Mouse (Mus musculus) limb, embryonic 10.5 days (tissue): ENCODE measurements at regions not wholly inside any gene's neighbourhood (a gene's known extent, or its start where the extent isn't known, plus 50 kb on each side); places are given as distances from the start of the nearest gene placed in this dataset.
"Not testable (repeated sequence)": the region's sequence is repeated elsewhere in the genome, so short reads cannot be mapped to it uniquely, and the experiment has no call there.

Experiments used
- DNase-seq: peaks from one replicate; pipeline ENCODE4 v3.0.0-alpha.2; 2017; ENCODE audit warnings: low spot score
- H3K27ac ChIP-seq: fragments of 300-500 bp; sonication (generic); 2 replicates; pipeline ENCODE4 v1.5.1; 2016; ENCODE audit warnings: mild to moderate bottlenecking
- H3K27me3 ChIP-seq: fragments of 300-500 bp; sonication (generic); 2 replicates; pipeline ENCODE4 v1.6.1; 2016; ENCODE audit warnings: low read depth, mild to moderate bottlenecking; ENCODE audit not compliant: poor library complexity, severe bottlenecking
- H3K36me3 ChIP-seq: fragments of 300-500 bp; sonication (generic); 2 replicates; pipeline ENCODE4 v1.6.1; 2016; ENCODE audit warnings: mild to moderate bottlenecking, moderate library complexity
- H3K4me1 ChIP-seq: fragments of 300-500 bp; sonication (generic); 2 replicates; pipeline ENCODE4 v1.6.1; 2016
- H3K4me3 ChIP-seq: fragments of 300-500 bp; sonication (generic); 2 replicates; pipeline ENCODE4 v1.5.1; 2016; ENCODE audit warnings: mild to moderate bottlenecking, moderate library complexity
- H3K9me3 ChIP-seq: fragments of 300-500 bp; sonication (generic); replicated peaks from 2 replicates; pipeline ENCODE4 v1.6.1; 2016; ENCODE audit warnings: mild to moderate bottlenecking
- WGBS: fragments of 180-500 bp; shearing (Covaris S2); methylation state at CpG from one replicate; pipeline ENCODE4 v1.1.7; 2016; 5-methylcytosine and 5-hydroxymethylcytosine counted together

DNA sequence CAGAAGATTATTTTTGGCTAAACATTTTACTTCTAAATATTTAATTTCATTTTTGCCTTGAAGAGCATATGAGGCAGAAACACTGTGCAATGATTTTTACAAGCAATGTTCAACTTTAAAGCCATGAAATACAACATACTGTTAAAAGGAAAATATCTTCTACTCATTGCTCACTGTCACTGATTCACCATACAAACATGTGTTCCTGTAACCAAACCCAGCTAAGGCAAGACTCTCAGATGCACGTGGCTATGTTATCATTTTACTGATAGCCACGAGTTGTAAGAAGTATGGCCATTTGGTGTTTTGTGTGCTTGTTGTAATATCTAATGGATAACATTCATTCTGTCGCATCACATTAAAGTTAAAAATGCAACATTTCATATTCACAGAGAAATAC, 287.3 kb upstream of the Adamts5 start:
- H3K36me3 ChIP-seq, result no peaks in the 10 kb centered on the region
- no peak overlapping the region for H3K27ac ChIP-seq
- no peak overlapping the region for H3K4me3 ChIP-seq
- no peaks in the 10 kb centered on the region for H3K4me1 ChIP-seq
- H3K9me3 ChIP-seq, result no peaks in the 10 kb centered on the region
- WGBS, result 84% methylated on average over 3 of the region's 3 CpGs
- no peaks in the 10 kb centered on the region for H3K27me3 ChIP-seq
- no peak for DNase-seq

DNA sequence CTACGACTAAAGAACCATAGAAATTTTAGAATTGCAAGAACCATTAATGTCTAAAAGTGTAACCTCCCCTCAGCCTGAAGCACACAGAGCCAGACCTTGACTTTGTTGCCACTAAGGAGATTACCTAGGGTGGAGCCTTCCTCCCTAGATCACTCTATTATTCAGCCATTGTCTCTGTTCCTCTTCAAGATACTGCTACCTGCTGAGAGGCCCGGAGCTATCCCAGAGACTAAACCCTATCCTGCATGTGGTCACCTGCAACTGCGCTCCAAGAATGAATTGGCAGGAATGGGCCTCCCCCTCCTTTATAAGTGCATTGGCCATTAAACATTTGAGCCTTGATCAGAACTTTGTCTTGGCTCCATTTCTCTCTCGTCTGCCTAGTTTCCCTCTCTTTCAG, 286.0 kb upstream of the Adamts5 start:
- not testable (repeated sequence) for DNase-seq, H3K4me1 ChIP-seq, H3K9me3 ChIP-seq, H3K27me3 ChIP-seq, H3K4me3 ChIP-seq, H3K27ac ChIP-seq, H3K36me3 ChIP-seq
- 88% methylated on average over 4 of the region's 4 CpGs for WGBS

DNA sequence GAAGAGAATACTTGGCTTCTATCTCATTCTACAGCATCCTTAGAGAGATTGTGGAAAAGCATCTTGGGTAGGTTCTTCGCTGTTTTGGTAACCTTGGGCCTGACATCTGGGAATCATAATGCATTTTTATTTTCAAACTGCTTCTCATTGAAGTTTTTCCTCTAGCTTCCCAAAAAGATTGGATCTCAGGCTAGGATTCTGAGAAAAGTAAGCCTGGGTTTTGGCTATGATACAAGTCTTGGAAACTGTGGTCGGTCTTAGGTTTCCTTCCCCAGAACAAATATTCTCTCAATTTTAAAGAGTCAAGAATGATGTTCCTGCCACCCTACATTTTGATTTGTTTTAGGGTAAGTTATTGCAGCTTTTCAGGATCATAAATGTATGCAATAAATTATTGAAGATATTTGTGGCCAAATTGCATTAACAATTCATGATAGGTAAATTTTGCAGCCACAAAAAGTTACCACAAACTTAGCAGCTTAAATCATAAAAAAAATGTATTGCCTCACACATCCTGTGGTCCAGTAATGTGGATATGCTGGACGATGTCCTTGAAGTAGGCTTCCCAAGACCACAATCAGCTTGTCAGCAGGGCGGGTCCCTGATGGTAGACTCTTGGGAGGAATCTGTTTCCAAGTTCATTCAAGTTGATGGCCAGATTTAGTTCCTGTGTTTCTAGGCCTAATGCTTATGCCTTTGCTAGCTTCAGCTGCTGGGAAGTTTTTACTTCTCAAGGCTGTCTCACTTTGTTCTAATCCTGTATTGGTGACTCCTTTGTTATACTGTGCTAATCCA, 257.6 kb upstream of the Adamts5 start:
- DNase-seq, result no peak
- no peaks in the 10 kb centered on the region for H3K36me3 ChIP-seq
- H3K27ac ChIP-seq, result no peak overlapping the region
- no peak overlapping the region for H3K4me3 ChIP-seq
- no peaks in the 10 kb centered on the region for H3K27me3 ChIP-seq
- 92% methylated on average over 4 of the region's 4 CpGs for WGBS
- no peaks in the 10 kb centered on the region for H3K9me3 ChIP-seq
- no peaks in the 10 kb centered on the region for H3K4me1 ChIP-seq

DNA sequence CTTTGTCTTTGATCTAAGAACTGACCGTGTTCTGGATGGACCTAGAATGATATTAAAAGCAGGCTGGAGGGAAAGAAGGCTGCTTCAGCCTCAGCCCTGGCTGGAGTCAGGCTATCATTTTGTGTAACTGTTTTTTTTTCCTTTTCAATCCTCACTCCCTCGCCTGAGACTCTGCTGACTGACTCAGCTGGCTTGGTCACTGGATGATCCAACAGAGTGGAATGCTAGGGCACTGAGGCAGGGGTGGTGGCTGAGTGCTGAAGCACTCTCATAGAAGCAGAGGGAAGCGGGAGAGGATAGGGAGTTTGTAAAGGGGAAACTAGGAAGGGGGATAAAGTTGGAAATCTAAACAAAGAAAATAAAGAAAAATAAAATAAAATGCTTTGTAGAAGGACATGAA, 236.5 kb upstream of the Adamts5 start:
- WGBS, result 62% methylated on average over 3 of the region's 3 CpGs
- no peaks in the 10 kb centered on the region for H3K27me3 ChIP-seq
- H3K9me3 ChIP-seq, result no peaks in the 10 kb centered on the region
- no peak for DNase-seq
- H3K27ac ChIP-seq, result no peak overlapping the region
- no peaks in the 10 kb centered on the region for H3K4me1 ChIP-seq
- H3K36me3 ChIP-seq, result no peaks in the 10 kb centered on the region
- no peak overlapping the region for H3K4me3 ChIP-seq

DNA sequence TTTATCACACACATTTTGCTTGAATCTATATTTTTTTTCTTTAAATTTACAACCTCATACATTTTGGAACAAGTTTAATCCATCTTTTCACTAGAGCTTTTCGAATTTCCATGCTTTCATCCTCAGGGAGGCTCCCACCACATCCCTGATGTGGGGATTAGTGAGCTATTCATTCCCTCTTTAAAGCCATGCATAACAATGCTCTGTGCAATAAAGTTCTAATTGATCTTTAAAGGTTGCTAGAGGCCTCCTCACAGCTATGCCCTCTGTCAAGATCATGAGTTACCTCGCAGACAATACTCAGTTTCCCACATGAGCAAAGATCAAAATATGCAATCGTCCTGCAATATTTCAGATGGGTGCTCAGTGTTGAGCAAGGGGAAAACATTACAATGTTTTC, 234.5 kb upstream of the Adamts5 start:
- H3K27ac ChIP-seq, result no peak overlapping the region
- 55% methylated on average over 3 of the region's 3 CpGs for WGBS
- no peaks in the 10 kb centered on the region for H3K27me3 ChIP-seq

DNA sequence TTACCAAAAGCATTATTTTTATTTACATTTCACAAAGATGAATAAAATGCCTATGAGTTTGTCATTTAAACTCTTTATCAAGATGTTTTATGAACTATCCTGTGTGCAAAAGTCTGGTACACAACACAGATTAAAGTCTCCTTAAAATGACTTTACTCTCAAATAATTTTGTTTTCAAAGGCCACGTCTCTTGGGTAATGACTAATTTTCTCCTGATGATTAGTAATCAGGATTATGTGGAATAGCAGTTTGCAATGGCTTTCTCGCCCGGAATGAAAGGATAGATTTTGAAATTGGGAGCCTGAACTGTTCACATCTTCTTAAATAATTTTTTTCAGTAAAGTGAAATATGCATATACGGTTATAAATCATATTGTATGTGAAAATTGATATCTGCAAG, 225.8 kb upstream of the Adamts5 start:
- DNase-seq, result no peak
- 90% methylated on average over 4 of the region's 4 CpGs for WGBS
- H3K4me3 ChIP-seq, result no peak overlapping the region
- no peak overlapping the region for H3K27ac ChIP-seq
- H3K9me3 ChIP-seq, result no peaks in the 10 kb centered on the region
- H3K4me1 ChIP-seq, result no peaks in the 10 kb centered on the region
- H3K27me3 ChIP-seq, result no peaks in the 10 kb centered on the region
- no peaks in the 10 kb centered on the region for H3K36me3 ChIP-seq

More for the DNA sequence above, 234.5 kb upstream of the Adamts5 start:
- Histone ChIP-seq H3K4me1 (no peaks in the 10 kb centered on the region), H3K36me3 (no peaks in the 10 kb centered on the region), H3K9me3 (no peaks in the 10 kb centered on the region), H3K4me3 (no peak overlapping the region)
- no peak for DNase-seq

DNA sequence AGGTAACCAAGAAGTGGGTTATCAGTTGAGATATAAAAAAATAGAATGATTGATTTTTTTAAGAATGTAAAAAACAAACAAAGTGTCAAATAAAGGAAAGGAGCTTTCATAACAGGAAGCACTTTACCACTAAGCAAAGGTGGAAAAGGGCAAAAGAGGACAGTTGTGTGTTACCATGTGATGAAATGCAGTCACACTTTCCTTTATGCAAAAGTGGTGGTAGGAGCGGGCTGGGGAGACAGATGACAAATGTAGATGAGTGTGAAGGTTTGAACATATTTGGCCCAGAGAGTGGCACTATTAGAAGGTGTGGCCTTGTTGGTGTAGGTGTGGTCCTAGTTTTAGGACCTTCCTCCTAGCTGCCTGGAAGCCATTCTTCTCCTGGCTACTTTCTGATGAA, 222.6 kb upstream of the Adamts5 start:
- no peak overlapping the region for H3K27ac ChIP-seq
- WGBS, result 83% methylated on average over 1 of the region's 1 CpGs
- no peak for DNase-seq
- no peak overlapping the region for H3K4me3 ChIP-seq
- H3K4me1 ChIP-seq, result no peaks in the 10 kb centered on the region
- H3K36me3 ChIP-seq, result no peaks in the 10 kb centered on the region
- H3K9me3 ChIP-seq, result no peaks in the 10 kb centered on the region
- H3K27me3 ChIP-seq, result no peaks in the 10 kb centered on the region

DNA sequence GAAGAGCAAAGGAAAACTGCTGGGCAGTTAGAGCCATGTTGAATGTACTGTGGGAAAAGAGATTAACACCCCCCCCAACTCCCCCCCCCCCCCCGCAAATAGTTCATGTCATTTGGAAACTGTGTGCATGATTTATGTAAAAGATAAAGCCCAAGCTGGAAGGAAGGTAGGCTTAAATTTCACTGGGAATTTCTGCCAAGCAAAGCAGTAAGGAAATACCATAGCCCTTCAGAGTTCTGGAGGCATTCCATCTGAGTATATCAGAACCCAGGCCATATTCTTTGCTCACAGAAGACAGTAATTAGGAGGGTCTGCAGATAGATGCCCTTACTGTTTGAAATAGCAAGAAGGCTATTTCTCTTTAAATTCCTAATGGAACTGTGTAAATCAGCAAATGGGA, 221.3 kb upstream of the Adamts5 start:
- Histone ChIP-seq H3K27me3 (no peaks in the 10 kb centered on the region), H3K36me3 (no peaks in the 10 kb centered on the region), H3K4me3 (no peak overlapping the region), H3K4me1 (no peaks in the 10 kb centered on the region), H3K27ac (no peak overlapping the region), H3K9me3 (no peaks in the 10 kb centered on the region)
- DNase-seq, result no peak
- WGBS, result 50% methylated on average over 1 of the region's 1 CpGs

DNA sequence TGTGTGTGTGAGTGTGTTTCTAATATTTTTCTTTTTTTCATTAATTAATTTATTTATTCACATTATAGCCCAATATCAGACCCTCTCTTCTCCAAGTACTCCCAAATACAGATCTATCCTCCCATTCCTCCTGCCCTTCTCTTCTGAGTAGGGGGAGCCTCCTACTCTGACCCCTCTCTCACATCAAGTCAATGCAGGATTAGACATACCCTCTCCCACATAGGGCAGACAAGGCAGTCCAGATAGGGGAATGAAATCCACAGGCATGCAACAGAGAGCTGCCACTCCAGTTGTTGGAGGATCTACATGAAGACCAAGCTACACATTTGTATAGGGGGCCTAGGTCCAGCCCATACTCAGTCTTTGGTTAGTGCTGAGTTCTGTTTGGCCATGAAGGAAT, 216.3 kb upstream of the Adamts5 start:
- no peak for DNase-seq
- no peaks in the 10 kb centered on the region for H3K4me1 ChIP-seq
- H3K27ac ChIP-seq, result no peak overlapping the region
- no peaks in the 10 kb centered on the region for H3K27me3 ChIP-seq
- no peak overlapping the region for H3K4me3 ChIP-seq
- H3K9me3 ChIP-seq, result no peaks in the 10 kb centered on the region
- H3K36me3 ChIP-seq, result no peaks in the 10 kb centered on the region

DNA sequence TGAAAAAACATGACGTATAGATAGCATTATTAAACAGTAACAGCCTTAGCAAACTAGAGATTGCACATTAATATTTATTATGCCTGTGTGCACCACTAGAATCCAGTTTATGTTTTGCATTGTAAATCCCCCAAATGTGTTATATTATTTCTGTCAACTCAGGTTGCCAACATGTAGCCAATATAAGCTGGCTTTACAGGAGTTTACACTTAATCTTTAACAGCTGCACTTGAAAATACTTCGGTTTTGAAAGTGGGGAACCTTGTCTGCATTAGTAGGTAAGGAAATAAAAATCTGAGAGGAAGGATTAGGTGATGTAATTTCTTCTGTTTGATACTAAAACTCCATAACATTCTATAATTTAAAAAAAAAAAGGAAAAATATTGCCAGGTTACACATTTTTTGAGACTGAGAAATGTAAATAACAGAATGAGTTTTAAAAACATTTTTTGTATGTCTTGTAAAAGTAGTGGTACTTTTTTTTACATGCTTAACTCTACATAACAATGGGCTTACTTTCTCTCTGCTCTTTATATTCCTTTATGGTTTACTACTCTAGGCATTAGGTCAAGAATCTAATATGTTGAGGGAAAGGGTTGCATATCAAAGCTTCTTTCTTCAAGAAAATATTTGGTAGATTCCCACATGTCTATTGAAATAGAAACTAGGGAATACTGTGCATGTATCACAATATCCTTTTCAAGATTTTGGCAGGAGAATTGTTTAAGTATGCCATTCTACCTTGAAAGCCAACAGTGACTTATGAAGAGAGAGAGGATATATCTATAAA, 214.2 kb upstream of the Adamts5 start:
- Histone ChIP-seq H3K36me3 (no peaks in the 10 kb centered on the region), H3K4me3 (no peak overlapping the region), H3K9me3 (no peaks in the 10 kb centered on the region), H3K27me3 (no peaks in the 10 kb centered on the region), H3K4me1 (no peaks in the 10 kb centered on the region), H3K27ac (no peak overlapping the region)
- DNase-seq, result no peak
- 76% methylated on average over 2 of the region's 2 CpGs for whole genome bisulfite sequencing

DNA sequence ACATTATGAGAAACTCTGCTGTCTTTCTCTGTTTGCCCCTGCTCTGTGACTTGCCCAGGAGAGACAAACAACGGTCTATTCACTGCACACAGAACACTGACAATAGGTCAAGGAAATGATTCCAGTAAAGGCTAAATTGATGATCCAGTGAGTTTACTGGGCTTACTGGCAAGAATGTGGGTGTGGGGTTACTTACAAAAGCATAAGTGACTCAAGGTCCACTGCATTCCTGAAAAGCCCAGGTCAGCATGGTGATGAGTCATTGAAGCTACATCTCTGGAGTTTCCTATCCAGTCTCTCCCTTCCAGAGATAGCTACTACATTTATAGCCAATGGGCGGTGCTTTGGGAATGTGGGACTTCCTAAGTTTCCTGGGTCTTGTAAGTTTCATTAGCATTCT, 192.8 kb upstream of the Adamts5 start:
- H3K27ac ChIP-seq, result no peak overlapping the region
- H3K27me3 ChIP-seq, result no peaks in the 10 kb centered on the region
- H3K4me1 ChIP-seq, result no peaks in the 10 kb centered on the region
- H3K9me3 ChIP-seq, result no peaks in the 10 kb centered on the region
- 90% methylated on average over 2 of the region's 2 CpGs for WGBS
- H3K36me3 ChIP-seq, result no peaks in the 10 kb centered on the region
- H3K4me3 ChIP-seq, result no peak overlapping the region
- no peak for DNase-seq

DNA sequence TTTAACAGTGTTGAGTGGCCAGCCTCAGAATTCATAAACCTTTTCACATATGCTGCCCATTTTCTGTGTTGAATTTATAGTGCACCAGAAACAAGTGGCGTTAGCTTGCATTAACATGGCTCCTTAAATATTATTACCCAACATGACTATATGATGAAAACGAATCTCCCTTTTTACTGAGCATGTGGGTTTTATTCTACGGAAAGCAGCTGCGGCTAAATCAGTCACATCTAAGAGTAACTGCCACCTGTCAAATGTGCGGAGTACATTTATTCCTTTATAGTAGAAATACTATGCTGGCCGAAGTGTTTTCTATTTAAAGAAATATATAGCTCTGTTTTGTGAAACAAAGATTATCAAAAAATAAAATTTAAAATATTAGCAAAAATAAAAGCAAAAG, 188.5 kb upstream of the Adamts5 start:
- H3K27ac ChIP-seq, result no peak overlapping the region
- no peaks in the 10 kb centered on the region for H3K4me1 ChIP-seq
- DNase-seq, result no peak
- H3K27me3 ChIP-seq, result no peaks in the 10 kb centered on the region
- no peak overlapping the region for H3K4me3 ChIP-seq
- no peaks in the 10 kb centered on the region for H3K36me3 ChIP-seq
- no peaks in the 10 kb centered on the region for H3K9me3 ChIP-seq
- 79% methylated on average over 6 of the region's 6 CpGs for WGBS

DNA sequence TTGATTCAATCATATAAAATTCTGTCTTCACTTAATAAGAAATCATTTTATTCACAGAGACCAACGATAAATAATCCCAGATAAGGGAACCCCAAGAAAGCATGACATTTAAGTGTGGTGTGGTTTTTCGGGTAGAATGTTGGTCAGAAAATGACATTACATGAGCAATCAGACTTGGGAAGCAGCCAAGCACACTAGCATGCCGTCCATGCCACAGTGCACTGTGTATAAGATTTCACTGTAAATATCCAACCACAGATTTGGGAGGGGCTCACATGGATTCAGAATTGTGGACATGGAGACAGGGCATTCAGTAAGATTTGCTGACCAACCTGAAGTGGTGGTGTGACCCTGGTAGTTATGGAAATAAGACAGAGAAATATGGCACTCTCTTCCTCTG, 185.8 kb upstream of the Adamts5 start:
- H3K4me1 ChIP-seq, result no peaks in the 10 kb centered on the region
- DNase-seq, result no peak
- H3K36me3 ChIP-seq, result no peaks in the 10 kb centered on the region
- no peaks in the 10 kb centered on the region for H3K27me3 ChIP-seq
- WGBS, result 94% methylated on average over 3 of the region's 3 CpGs
- no peak overlapping the region for H3K4me3 ChIP-seq
- H3K9me3 ChIP-seq, result no peaks in the 10 kb centered on the region
- no peak overlapping the region for H3K27ac ChIP-seq
